Mouse (Mus musculus) urinary bladder, postnatal 0 days (tissue): ENCODE data around the gene Nutf2. TPM values are rescaled to one million over a fixed set of nuclear protein-coding genes. Genes with fewer than 3 reads are reported as not detected.

ENCODE experiments used
- polyA plus RNA-seq: library from polyadenylated mRNA; unstranded; fragments of >200 nt; fragmentation: Nextera tagmentation; extraction: Ambion mirVana; gene quantifications from 2 replicates; pipeline ENCODE4 v1.2.1, GENCODE M21; 2015

The Nutf2 gene
- polyA plus RNA-seq: 135 and 151 TPM in 2 replicates

DNA sequence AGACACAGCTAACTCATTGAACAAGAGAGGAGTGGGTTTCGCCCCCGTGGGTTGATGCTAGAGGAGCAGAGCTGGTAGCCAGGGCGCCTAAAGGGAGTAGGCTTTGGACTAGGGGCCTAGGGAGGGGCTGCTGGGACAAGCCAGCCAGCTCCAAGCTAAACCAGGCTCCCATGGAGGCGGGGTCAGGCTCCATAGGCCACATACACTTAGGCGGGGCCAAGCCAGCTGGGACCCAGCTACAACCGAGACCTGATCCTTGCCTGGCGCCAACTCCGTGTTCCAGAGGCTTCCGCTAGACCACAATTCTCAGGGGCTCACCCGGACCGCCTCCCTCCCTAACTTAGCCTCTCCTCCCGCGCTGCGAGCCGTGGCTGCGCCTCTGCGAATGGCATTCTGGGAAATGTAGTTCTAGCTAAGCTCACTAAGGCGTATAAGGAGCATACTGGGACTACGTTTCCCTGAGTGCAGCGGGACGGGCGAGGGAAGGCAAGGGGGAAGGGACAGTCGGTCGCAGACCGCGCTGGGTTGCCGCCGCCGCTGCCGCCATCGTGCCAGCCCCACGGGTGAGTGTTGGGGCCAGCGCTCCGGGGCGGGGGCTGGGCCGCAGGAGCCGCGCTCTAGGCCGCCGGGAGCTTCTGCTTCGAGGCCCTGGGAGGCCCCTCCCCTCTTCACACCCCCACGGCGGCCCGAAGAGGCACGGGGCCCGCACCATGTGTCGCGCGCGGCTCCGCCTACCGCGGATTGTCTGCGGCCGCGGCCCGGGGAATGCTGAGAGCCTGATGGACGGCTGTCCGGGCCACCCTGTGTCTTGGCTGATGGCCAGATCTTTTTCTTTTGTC, at the start of gene Nutf2:
Gene Nutf2 (plus strand): TSS at position 438 of the 839 bp plus-strand sequence.

DNA sequence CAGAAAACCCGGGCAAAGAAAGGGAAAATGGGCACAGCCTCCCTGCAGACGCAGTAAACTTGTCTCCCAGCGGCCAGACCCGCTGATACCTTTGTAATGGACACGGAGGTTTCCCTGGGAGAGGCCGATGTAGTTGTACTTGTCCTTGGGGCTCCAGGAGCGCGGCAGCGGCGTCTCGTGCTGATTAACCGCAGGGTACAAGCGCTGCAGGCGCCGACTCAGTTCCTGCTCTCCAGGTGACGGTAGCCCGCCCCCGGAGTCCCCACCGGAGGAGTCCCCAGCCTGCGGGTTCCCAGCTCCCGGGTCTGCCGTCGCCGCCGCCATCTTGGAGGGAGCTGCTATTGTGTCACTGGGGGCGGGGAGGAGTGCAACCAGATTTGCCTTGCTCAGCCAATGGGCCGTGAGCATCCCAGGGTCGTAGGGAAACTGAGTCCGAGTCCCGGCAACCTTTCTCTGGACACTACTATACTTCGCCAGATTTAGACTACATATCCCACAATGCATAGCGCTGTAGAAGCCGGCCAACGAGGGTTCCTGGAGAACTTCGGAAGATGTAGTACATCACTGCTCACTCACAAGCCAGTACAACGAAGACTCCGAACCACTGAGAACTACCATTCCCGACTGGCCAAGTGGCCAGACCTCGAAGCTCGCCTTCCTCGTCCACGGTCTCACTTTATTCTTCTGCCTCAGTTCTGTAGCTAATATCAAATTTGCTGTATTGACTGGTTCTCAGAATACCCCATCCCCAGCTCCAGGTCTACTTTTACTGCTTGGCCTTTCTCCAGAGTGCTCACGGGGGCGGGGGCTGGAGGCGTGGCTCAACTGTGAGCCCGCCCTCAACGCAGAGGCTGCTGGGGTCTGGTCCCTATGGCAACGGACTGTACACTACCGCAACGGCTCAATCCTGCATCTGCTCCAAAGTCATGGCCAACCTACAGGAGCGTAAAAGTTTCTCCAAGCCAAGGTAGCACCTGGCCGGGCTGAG, 33.2 kb upstream of the Nutf2 start, which contains the start of the genes Ranbp10 and Tsnaxip1:
Gene Ranbp10 (minus strand): TSS at position 490 of the 988 bp plus-strand sequence.
Gene Tsnaxip1 (plus strand): TSS at position 871 of the 988 bp plus-strand sequence.

DNA sequence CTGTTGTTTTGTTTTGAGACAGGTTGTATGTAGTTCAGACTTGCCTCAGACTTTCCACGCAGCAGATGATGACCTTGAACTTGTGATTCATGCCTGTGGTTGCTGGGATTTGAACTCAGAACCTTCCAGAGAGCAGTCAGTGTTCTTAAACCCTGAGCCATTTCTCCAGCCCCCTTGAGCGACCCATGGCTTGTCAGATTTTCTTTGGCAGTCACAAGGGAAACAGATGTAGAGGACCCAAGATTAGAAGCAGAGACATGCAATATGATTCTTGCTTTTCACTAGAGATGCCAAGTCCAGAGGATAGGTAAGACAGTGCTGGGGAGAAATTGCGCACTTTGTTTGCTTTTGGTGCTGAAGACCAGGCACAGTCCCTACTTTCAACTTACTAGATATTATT, 7.2 kb upstream of the Nutf2 start, which contains the start of gene Cenpt:
Gene Cenpt (minus strand): TSS at position 101 of the 400 bp plus-strand sequence.

DNA sequence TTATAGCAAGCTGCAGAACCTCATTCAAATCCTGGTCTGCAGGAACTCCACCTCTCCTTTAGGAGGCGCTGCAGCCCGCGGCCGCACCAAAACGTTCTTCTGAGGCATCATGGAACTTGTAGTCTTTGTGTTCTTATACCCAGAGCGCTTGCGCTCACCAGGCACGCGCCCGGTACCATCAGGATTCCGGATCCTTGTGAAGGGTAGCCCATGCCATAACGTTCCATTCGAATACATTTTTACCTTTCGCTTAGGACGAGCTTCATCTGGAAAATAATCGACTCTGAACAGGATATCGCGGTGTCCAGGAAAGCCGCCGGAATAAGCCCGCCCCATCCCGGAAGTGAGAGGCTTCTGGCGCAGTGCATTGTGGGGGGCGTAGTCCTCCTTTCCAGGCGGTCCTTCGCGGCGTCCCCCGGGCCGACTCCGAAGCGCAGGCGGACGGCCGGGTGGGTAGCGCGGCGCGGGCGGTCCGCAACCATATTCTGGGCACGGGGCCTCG, 5.6 kb upstream of the Nutf2 start, which contains the start of gene Thap11:
Gene Thap11 (plus strand): TSS at position 418 of the 502 bp plus-strand sequence.

DNA sequence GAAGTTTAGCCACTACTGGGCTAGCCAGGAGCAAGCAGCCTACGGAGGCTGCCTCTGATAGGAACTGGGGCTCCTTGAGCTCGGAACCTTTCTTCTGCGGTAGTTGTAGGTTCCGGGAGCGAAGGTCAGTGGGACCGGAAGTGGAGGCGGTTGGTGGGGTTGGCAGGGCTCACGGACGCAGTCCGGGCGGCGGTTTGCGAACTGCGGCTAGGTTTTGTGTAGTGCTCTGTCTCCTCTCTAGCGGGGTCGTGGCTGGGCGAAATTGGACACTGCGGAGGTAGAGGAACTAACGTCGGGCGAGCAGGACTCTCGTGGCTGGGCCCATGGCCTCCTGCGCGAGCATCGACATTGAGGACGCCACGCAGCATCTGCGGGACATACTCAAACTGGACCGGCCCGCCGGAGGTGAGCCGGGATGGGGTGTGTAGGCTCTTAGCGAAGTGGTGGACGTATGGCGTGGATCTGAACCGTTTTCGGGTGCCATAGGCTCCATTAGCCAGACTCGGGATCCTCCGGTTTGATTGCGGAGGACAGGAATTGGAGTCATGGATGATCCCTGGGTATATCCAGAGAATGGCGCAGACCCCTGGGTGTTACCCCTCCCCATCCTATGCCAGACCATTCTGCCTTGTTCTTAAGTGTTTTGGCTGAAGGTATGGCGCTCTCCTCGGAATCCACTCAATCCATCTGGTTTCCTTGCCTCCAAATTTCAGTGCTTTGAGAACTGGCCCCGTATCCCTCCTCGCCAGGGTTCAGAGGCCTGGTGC, 20.6 kb downstream of the Nutf2 start, which contains the start of gene Edc4:
Gene Edc4 (plus strand): TSS at position 128 of the 767 bp plus-strand sequence.

DNA sequence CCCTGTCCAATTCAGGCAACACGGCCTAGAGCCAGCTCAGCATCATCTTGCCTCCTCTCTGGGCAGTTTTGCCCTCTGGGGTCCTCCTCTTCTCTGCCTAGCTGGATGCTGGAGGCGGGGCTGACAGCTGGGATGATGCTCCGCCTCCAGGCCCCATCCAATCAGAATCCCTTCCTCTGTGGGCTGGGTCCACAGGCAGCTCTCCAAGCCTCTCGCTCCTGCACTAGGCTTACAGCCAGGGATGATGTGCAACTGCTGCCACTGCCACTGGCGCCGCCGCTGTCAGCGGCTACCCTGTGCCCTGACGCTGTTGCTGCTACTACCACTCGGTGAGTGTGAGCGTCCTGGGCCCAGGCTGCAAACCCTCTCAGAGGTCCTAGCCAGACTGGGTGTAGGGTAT, 33.0 kb downstream of the Nutf2 start, which contains the start of gene Nrn1l:
Gene Nrn1l (plus strand): TSS at position 229 of the 400 bp plus-strand sequence.

DNA sequence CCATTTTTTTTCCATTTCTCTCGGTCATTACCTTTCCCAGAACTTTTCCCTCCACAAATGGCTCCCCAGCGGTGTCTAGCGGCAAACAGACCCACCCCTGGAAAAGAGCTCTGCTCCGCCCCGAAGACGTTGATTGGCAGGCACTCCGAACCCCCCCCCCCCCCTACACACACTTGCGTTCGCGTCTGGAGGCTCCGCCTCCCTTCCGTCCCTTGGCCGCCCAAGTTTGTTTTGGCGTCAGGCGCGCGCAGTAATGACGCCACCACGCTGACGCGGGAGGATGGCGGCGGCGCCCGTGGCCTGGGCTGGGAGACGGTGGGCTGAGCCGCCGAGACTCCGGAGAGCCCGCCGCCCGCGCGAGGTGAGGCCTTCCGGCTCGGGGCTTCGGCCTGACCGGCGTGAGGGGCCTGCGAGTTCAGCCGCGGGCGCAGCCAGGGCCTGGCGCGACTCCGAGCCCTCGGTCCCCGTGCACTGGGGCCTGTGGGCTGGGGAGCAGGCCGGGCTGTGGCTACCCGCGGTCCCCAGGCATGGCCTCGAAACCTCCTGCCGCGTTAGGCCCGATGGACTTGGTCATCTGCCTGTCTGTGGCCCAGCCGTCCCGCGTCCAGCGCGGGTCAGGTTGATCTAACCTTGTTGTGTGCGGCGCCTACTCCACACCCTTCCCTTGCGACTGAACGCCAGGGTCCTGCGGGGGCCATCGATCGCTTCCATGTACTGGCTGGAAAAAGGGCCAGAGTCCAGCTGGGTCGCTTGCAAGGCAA, 40.0 kb downstream of the Nutf2 start, which contains the start of gene Pskh1:
Gene Pskh1 (plus strand): TSS at position 262 of the 761 bp plus-strand sequence.

Other genes with a start within 250 kb of the Nutf2 start
- gene Ctcf, start 224.0 kb upstream of the Nutf2 start, polyA plus RNA-seq: 40.8 and 44.2 TPM in 2 replicates
- 9.2 and 13.5 TPM in 2 replicates for gene Agrp, start 223.2 kb upstream of the Nutf2 start, polyA plus RNA-seq
- 0.08 and 0.12 TPM in 2 replicates for gene Carmil2, start 174.3 kb upstream of the Nutf2 start, polyA plus RNA-seq
- gene Acd, start 159.5 kb upstream of the Nutf2 start, polyA plus RNA-seq: 28.8 and 29.9 TPM in 2 replicates
- 10.8 and 11.4 TPM in 2 replicates for gene Pard6a, start 159.4 kb upstream of the Nutf2 start, polyA plus RNA-seq
- gene 4933405L10Rik, start 152.9 kb upstream of the Nutf2 start, polyA plus RNA-seq: not detected in 2 replicates
- gene Enkd1, start 152.4 kb upstream of the Nutf2 start, polyA plus RNA-seq: 6.3 and 6.6 TPM in 2 replicates
- gene Gfod2, start 101.9 kb upstream of the Nutf2 start, polyA plus RNA-seq: 8.4 and 11.5 TPM in 2 replicates
- gene Ranbp10, start 33.2 kb upstream of the Nutf2 start, polyA plus RNA-seq: 5.3 and 5.5 TPM in 2 replicates
- gene Tsnaxip1, start 32.8 kb upstream of the Nutf2 start, polyA plus RNA-seq: not detected in 2 replicates
- 12.8 and 15.9 TPM in 2 replicates for gene Cenpt, start 7.3 kb upstream of the Nutf2 start, polyA plus RNA-seq
- gene Thap11, start 5.4 kb upstream of the Nutf2 start, polyA plus RNA-seq: 34.7 and 37.6 TPM in 2 replicates
- 16.9 and 18.8 TPM in 2 replicates for gene Edc4, start 20.3 kb downstream of the Nutf2 start, polyA plus RNA-seq
- gene Nrn1l, start 33.0 kb downstream of the Nutf2 start, polyA plus RNA-seq: 0.30 and 0.36 TPM in 2 replicates
- gene Pskh1, start 39.9 kb downstream of the Nutf2 start, polyA plus RNA-seq: 16.9 and 17.5 TPM in 2 replicates
- gene Ctrl, start 73.3 kb downstream of the Nutf2 start, polyA plus RNA-seq: 0.40 and 0.55 TPM in 2 replicates
- 41.7 and 50.9 TPM in 2 replicates for gene Psmb10, start 77.9 kb downstream of the Nutf2 start, polyA plus RNA-seq
- gene Lcat, start 82.8 kb downstream of the Nutf2 start, polyA plus RNA-seq: 0.81 and 0.85 TPM in 2 replicates
- 33.0 and 35.3 TPM in 2 replicates for gene Slc12a4, start 105.5 kb downstream of the Nutf2 start, polyA plus RNA-seq
- 0.18 TPM in 1 of 2 replicates, not detected in the other for gene Dpep3, start 118.8 kb downstream of the Nutf2 start, polyA plus RNA-seq
- gene Dus2, start 130.8 kb downstream of the Nutf2 start, polyA plus RNA-seq: 12.1 and 13.2 TPM in 2 replicates
- gene Dpep2nb, start 145.4 kb downstream of the Nutf2 start, polyA plus RNA-seq: not detected in 2 replicates
- gene Ddx28, start 151.3 kb downstream of the Nutf2 start, polyA plus RNA-seq: 10.4 and 11.0 TPM in 2 replicates
- gene Nfatc3, start 198.3 kb downstream of the Nutf2 start, polyA plus RNA-seq: 2.9 and 3.2 TPM in 2 replicates